Mouse (Mus musculus) brain, embryonic 14.5 days (tissue): ENCODE data around the gene Lpin2.

Source experiments
- CTCF ChIP-seq: fragments of 200-500 bp; IDR thresholded peaks from 2 replicates; pipeline ENCODE4 v1.5.1; 2012; ENCODE audit warnings: inconsistent platforms, mild to moderate bottlenecking, moderate library complexity, borderline replicate concordance; ENCODE audit not compliant: insufficient read depth, insufficient read length; ENCODE audit errors: extremely low read depth
- POLR2A ChIP-seq: fragments of 200-500 bp; IDR thresholded peaks from 2 replicates; pipeline ENCODE4 v1.6.1; 2012; ENCODE audit warnings: mild to moderate bottlenecking, inconsistent platforms, borderline replicate concordance; ENCODE audit not compliant: poor library complexity, insufficient read depth, insufficient read length, severe bottlenecking; ENCODE audit errors: extremely low read depth

- no peak for TF ChIP-seq CTCF
- TF ChIP-seq POLR2A: no peak
These were observed 37.0 kb upstream of the Lpin2 start for GRCm38 (mm10) chr17:71145248-71145961.
